In the genomic region with DNA sequence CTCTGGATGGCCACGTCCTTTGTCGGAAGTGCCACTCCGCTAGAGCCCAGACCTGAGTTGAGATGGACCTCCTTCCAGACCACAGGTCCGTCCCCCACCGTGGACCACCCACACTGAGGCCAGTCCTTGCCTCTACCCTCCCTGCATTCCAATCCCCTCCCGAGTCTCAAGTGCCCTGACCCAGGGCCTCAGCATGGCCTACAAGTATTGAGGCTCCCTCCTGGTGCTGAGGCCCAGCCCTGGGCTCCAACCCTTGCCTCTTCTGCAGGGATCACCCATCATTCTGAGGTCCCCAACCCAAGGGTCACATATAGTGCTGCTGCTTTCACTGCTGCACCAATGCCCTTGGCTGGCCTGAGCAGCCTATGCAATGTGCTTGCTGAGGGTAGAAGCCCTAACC, we compare ENCODE assay signal across 43 mouse cellular contexts. TPM values are rescaled to one million over a fixed set of nuclear protein-coding genes. Genes with fewer than 3 reads are reported as not detected.
A peak's percentile ranks its signal among the peaks of the same experiment; 100 is the strongest.
DNase-seq lines count a peak whose midpoint lies in the region; ATAC-seq and TF ChIP-seq lines count a peak whose summit lies in the region.
"Had no signal": no experiment of that assay in that cellular context is flagged by ENCODE, and none has a peak within 500 bp of the region (broad histone marks: within the 10 kb centered on the region; RNA-seq: fewer than 3 reads in every experiment).

No protein-coding gene starts in this region.

- H3K27me3 ChIP-seq in heart, embryonic 13.5 days (replicated peaks), result no peaks in the 10 kb centered on the region
- H3K27me3 ChIP-seq in neural tube, embryonic 11.5 days (ENCODE audit: control insufficient read depth, insufficient read depth, low read length), result no peaks in the 10 kb centered on the region
- no peaks in the 10 kb centered on the region for H3K27me3 ChIP-seq in neural tube, embryonic 15.5 days (replicated peaks)
- H3K27me3 ChIP-seq in heart, postnatal 0 days (ENCODE audit: control insufficient read depth, insufficient read depth, low read length), result no peaks in the 10 kb centered on the region
- H3K27me3 ChIP-seq: CH12.LX; embryonic facial prominence, embryonic 13.5 days; limb, embryonic 12.5 days; liver, embryonic 15.5 days; midbrain, embryonic 15.5 days; neural tube, embryonic 12.5 days had no signal

- no peak for TF ChIP-seq CTCF in gastrocnemius, adult 2 months (IDR thresholded peaks at IDR 0.05)
- no peak for TF ChIP-seq CTCF in heart, postnatal 0 days (IDR thresholded peaks at IDR 0.05; ENCODE audit: low read depth)

- no peak overlapping the region for H3K4me3 ChIP-seq in gastrocnemius, adult 2 months
- no peak overlapping the region for H3K4me3 ChIP-seq in heart, embryonic 13.5 days
- no peak overlapping the region for H3K4me3 ChIP-seq in neural tube, embryonic 11.5 days (ENCODE audit: low read depth, low read length)
- H3K4me3 ChIP-seq in neural tube, embryonic 15.5 days (replicated peaks), result no peak overlapping the region
- H3K4me3 ChIP-seq in heart, postnatal 0 days (ENCODE audit: low read depth, low read length), result no peak overlapping the region
- H3K4me3 ChIP-seq: embryonic facial prominence, embryonic 13.5 days; erythroblast, embryonic 14.5 days; heart, adult 2 months; limb, embryonic 12.5 days; liver, embryonic 15.5 days; midbrain, embryonic 10.5 days; midbrain, embryonic 15.5 days; neural tube, embryonic 12.5 days had no signal

- H3K27ac ChIP-seq in gastrocnemius, adult 2 months, result peak overlapping the region; percentile 81
- H3K27ac ChIP-seq in heart, embryonic 13.5 days (replicated peaks), result peak overlapping the region; percentile 55
- H3K27ac ChIP-seq in neural tube, embryonic 11.5 days (ENCODE audit: low read depth, low read length), result no peak overlapping the region
- no peak overlapping the region for H3K27ac ChIP-seq in neural tube, embryonic 15.5 days (replicated peaks)
- H3K27ac ChIP-seq in heart, postnatal 0 days (ENCODE audit: low read depth), result peak overlapping the region; percentile 52
- H3K27ac ChIP-seq: embryonic facial prominence, embryonic 13.5 days; limb, embryonic 12.5 days; liver, embryonic 15.5 days; macrophage; midbrain, embryonic 10.5 days; midbrain, embryonic 15.5 days; neural tube, embryonic 12.5 days had no signal

- DNase-seq in gastrocnemius, adult 2 months, result no peak
- no peak for DNase-seq in gastrocnemius, postnatal 10 days
- no peak for DNase-seq in heart, postnatal 25 days (ENCODE audit: low spot score)
- DNase-seq in neural tube, embryonic 11.5 days (ENCODE audit: low spot score), result no peak
- no peak for DNase-seq in heart, postnatal 0 days (ENCODE audit: low spot score)
- DNase-seq in frontal cortex, postnatal 10 days (ENCODE audit: low spot score in 2 of 2), result no peak
- DNase-seq: adrenal gland, adult 2 months; adrenal gland, postnatal 36 days; cerebellum, adult 18-20 months; cerebellum, postnatal 10 days; forebrain, postnatal 0 days; gastrocnemius, postnatal 25 days; kidney, adult 9 months; kidney, postnatal 10 days; retina, postnatal 1 day; right cerebral cortex, postnatal 14 days; thymus, postnatal 25 days had no signal

- WGBS in heart, embryonic 13.5 days, result 51% methylated on average over 6 of the region's 6 CpGs
- WGBS in neural tube, embryonic 11.5 days, result 45% methylated on average over 6 of the region's 6 CpGs
- WGBS in neural tube, embryonic 15.5 days, result 39% methylated on average over 6 of the region's 6 CpGs
- WGBS in heart, postnatal 0 days, result 58% methylated on average over 6 of the region's 6 CpGs

- ATAC-seq in heart, embryonic 13.5 days (ENCODE audit: extremely low read depth, insufficient number of reproducible peaks, low FRiP score, low TSS enrichment), result no peak
- 0 out of 2 replicates have a peak, but pooled peaks have one; percentile 14 for ATAC-seq in neural tube, embryonic 11.5 days (ENCODE audit: insufficient read depth, low FRiP score, low TSS enrichment)
- no peak for ATAC-seq in neural tube, embryonic 15.5 days (ENCODE audit: low FRiP score)
- ATAC-seq in heart, postnatal 0 days (ENCODE audit: insufficient read depth, low read depth), result no peak
- ATAC-seq: activated CD4-positive, CD25-positive, alpha-beta regulatory T cell, adult 4 months; forebrain, postnatal 0 days; hindbrain, embryonic 16.5 days; lung, postnatal 0 days; midbrain, embryonic 15.5 days had no signal

- H3K9me3 ChIP-seq in heart, embryonic 13.5 days, result no peaks in the 10 kb centered on the region
- no peaks in the 10 kb centered on the region for H3K9me3 ChIP-seq in neural tube, embryonic 11.5 days (ENCODE audit: control insufficient read depth, low read length)
- H3K9me3 ChIP-seq in neural tube, embryonic 15.5 days (replicated peaks), result no peaks in the 10 kb centered on the region
- no peaks in the 10 kb centered on the region for H3K9me3 ChIP-seq in heart, postnatal 0 days (replicated peaks; ENCODE audit: control insufficient read depth, low read length)
- H3K9me3 ChIP-seq: embryonic facial prominence, embryonic 13.5 days; limb, embryonic 12.5 days; liver, embryonic 15.5 days; midbrain, embryonic 10.5 days; midbrain, embryonic 15.5 days; neural tube, embryonic 12.5 days had no signal

- peaks cover 100% of the 10 kb centered on the region for H3K4me1 ChIP-seq in heart, embryonic 13.5 days
- H3K4me1 ChIP-seq in neural tube, embryonic 11.5 days (ENCODE audit: control insufficient read depth, insufficient read depth, low read length), result no peaks in the 10 kb centered on the region
- H3K4me1 ChIP-seq in neural tube, embryonic 15.5 days, result peaks cover 21% of the 10 kb centered on the region
- peaks cover 71% of the 10 kb centered on the region for H3K4me1 ChIP-seq in heart, postnatal 0 days (ENCODE audit: control insufficient read depth, insufficient read depth)

- intact Hi-C loops in gastrocnemius, adult 2 months (cut with DNase I), result no loop called here
- intact Hi-C loops in heart, postnatal 25 days (cut with DNase I), result no loop called here

- no peak for TF ChIP-seq EP300 in heart, postnatal 0 days (IDR thresholded peaks at IDR 0.05; ENCODE audit: low read depth)

- no peak overlapping the region for H3K4me2 ChIP-seq in heart, embryonic 13.5 days
- no peak overlapping the region for H3K4me2 ChIP-seq in neural tube, embryonic 11.5 days (ENCODE audit: low read depth)
- no peak overlapping the region for H3K4me2 ChIP-seq in neural tube, embryonic 15.5 days
- H3K4me2 ChIP-seq in heart, postnatal 0 days (ENCODE audit: low read depth, low read length), result no peak overlapping the region
- H3K4me2 ChIP-seq: embryonic facial prominence, embryonic 13.5 days; limb, embryonic 12.5 days; liver, embryonic 15.5 days; midbrain, embryonic 15.5 days; neural tube, embryonic 12.5 days had no signal

- peak overlapping the region; percentile 62; the same call in 1 of the 2 replicates for H3K9ac ChIP-seq in heart, embryonic 13.5 days
- no peak overlapping the region for H3K9ac ChIP-seq in neural tube, embryonic 11.5 days (ENCODE audit: low read length)
- H3K9ac ChIP-seq in neural tube, embryonic 15.5 days (replicated peaks), result no peak overlapping the region
- no peak overlapping the region; the same call in 1 of the 2 replicates for H3K9ac ChIP-seq in heart, postnatal 0 days (replicated peaks; ENCODE audit: low read depth, low read length)
- H3K9ac ChIP-seq: embryonic facial prominence, embryonic 13.5 days; forebrain, postnatal 0 days; limb, embryonic 12.5 days; liver, embryonic 15.5 days; midbrain, embryonic 15.5 days; neural tube, embryonic 12.5 days had no signal

- peaks cover 82% of the 10 kb centered on the region for H3K36me3 ChIP-seq in heart, embryonic 13.5 days
- peaks cover 14% of the 10 kb centered on the region for H3K36me3 ChIP-seq in neural tube, embryonic 11.5 days (ENCODE audit: control insufficient read depth, insufficient read depth, low read length)
- H3K36me3 ChIP-seq in neural tube, embryonic 15.5 days, result peaks cover 49% of the 10 kb centered on the region
- H3K36me3 ChIP-seq in heart, postnatal 0 days (replicated peaks; ENCODE audit: control insufficient read depth, insufficient read depth, low read length), result peaks cover 73% of the 10 kb centered on the region

RNA-seq across cellular contexts. Expression of a gene that starts 8.5 kb away (rescaled TPM):
- 10 to 100 TPM; 19.7 to 24.7 TPM for total RNA-seq in gastrocnemius, adult 2 months (2021)
- 10 to 100 TPM; 49.8 to 58.8 TPM for total RNA-seq in gastrocnemius, postnatal 10 days (2021)
- polyA plus RNA-seq in heart, embryonic 13.5 days (2015; fragmentation: Nextera tagmentation; extraction: Ambion mirVana), result 156 and 173 TPM in 2 replicates
- 10 to 100 TPM; 57.1 to 59.8 TPM for total RNA-seq in heart, postnatal 25 days (2021)
- polyA plus RNA-seq in neural tube, embryonic 11.5 days (2014; fragmentation: Nextera tagmentation; extraction: Ambion mirVana), result 86.3 and 87.0 TPM in 2 replicates
- polyA plus RNA-seq in neural tube, embryonic 15.5 days (2015; fragmentation: Nextera tagmentation; extraction: Ambion mirVana), result 60.0 and 72.5 TPM in 2 replicates
- total RNA-seq in heart, postnatal 0 days (2014; rRNA removed; ENCODE audit: low replicate concordance), result 96.2 and 140 TPM in 2 replicates
- polyA plus RNA-seq in heart, postnatal 0 days (2015; fragmentation: Nextera tagmentation; extraction: Ambion mirVana), result 86.4 and 89.9 TPM in 2 replicates

RNA-seq across cellular contexts. Expression of a gene that starts 15.2 kb away (rescaled TPM):
- total RNA-seq in gastrocnemius, adult 2 months (2021), result under 1 TPM in 1 of 2 experiments, not detected in 1; 0.10 TPM
- under 1 TPM; 0.35 to 0.36 TPM for total RNA-seq in gastrocnemius, postnatal 10 days (2021)
- polyA plus RNA-seq in heart, embryonic 13.5 days (2015; fragmentation: Nextera tagmentation; extraction: Ambion mirVana), result 3.3 and 3.4 TPM in 2 replicates
- total RNA-seq in heart, postnatal 25 days (2021), result under 1 TPM; 0.26 to 0.31 TPM
- polyA plus RNA-seq in neural tube, embryonic 11.5 days (2014; fragmentation: Nextera tagmentation; extraction: Ambion mirVana), result 0.82 and 1.1 TPM in 2 replicates
- polyA plus RNA-seq in neural tube, embryonic 15.5 days (2015; fragmentation: Nextera tagmentation; extraction: Ambion mirVana), result 0.24 and 1.9 TPM in 2 replicates
- total RNA-seq in heart, postnatal 0 days (2014; rRNA removed; ENCODE audit: low replicate concordance), result 0.35 TPM in 1 of 2 replicates, not detected in the other
- polyA plus RNA-seq in heart, postnatal 0 days (2015; fragmentation: Nextera tagmentation; extraction: Ambion mirVana), result 0.33 and 0.48 TPM in 2 replicates
- total RNA-seq: CH12.LX; common myeloid progenitor, adult 5-6 weeks had no signal
- polyA plus RNA-seq: macrophage had no signal

RNA-seq across cellular contexts. Expression of a gene that starts 33.5 kb away (rescaled TPM):
- total RNA-seq in gastrocnemius, adult 2 months (2021), result under 1 TPM; 0.33 to 0.45 TPM
- 1 to 10 TPM in 1 of 2 experiments, under 1 TPM in 1; 0.85 to 1.2 TPM for total RNA-seq in gastrocnemius, postnatal 10 days (2021)
- polyA plus RNA-seq in heart, embryonic 13.5 days (2015; fragmentation: Nextera tagmentation; extraction: Ambion mirVana), result 0.17 TPM in 2 replicates
- total RNA-seq in heart, postnatal 25 days (2021), result 1 to 10 TPM in 1 of 2 experiments, under 1 TPM in 1; 0.59 to 1.1 TPM
- 2.7 and 3.4 TPM in 2 replicates for polyA plus RNA-seq in neural tube, embryonic 11.5 days (2014; fragmentation: Nextera tagmentation; extraction: Ambion mirVana)
- polyA plus RNA-seq in neural tube, embryonic 15.5 days (2015; fragmentation: Nextera tagmentation; extraction: Ambion mirVana), result 6.9 and 8.2 TPM in 2 replicates
- total RNA-seq in heart, postnatal 0 days (2014; rRNA removed; ENCODE audit: low replicate concordance), result 0.88 and 1.4 TPM in 2 replicates
- 0.08 TPM in 2 replicates for polyA plus RNA-seq in heart, postnatal 0 days (2015; fragmentation: Nextera tagmentation; extraction: Ambion mirVana)
- total RNA-seq: common myeloid progenitor, adult 5-6 weeks; liver, adult 2 months had no signal
- polyA plus RNA-seq: activated CD4-positive, CD25-positive, alpha-beta regulatory T cell, adult 4 months; erythroblast, embryonic 14.5 days; liver, adult 2 months; liver, embryonic 15.5 days; lung, postnatal 0 days; macrophage had no signal

RNA-seq across cellular contexts. Expression of a gene that starts 42.1 kb away (rescaled TPM):
- not detected for total RNA-seq in gastrocnemius, adult 2 months (2021)
- not detected for total RNA-seq in gastrocnemius, postnatal 10 days (2021)
- not detected in 2 replicates for polyA plus RNA-seq in heart, embryonic 13.5 days (2015; fragmentation: Nextera tagmentation; extraction: Ambion mirVana)
- total RNA-seq in heart, postnatal 25 days (2021), result under 1 TPM in 1 of 2 experiments, not detected in 1; 0.39 TPM
- not detected in 2 replicates for polyA plus RNA-seq in neural tube, embryonic 11.5 days (2014; fragmentation: Nextera tagmentation; extraction: Ambion mirVana)
- polyA plus RNA-seq in neural tube, embryonic 15.5 days (2015; fragmentation: Nextera tagmentation; extraction: Ambion mirVana), result not detected in 2 replicates
- total RNA-seq in heart, postnatal 0 days (2014; rRNA removed; ENCODE audit: low replicate concordance), result not detected in 2 replicates
- not detected in 2 replicates for polyA plus RNA-seq in heart, postnatal 0 days (2015; fragmentation: Nextera tagmentation; extraction: Ambion mirVana)
- total RNA-seq: CH12.LX; common myeloid progenitor, adult 5-6 weeks; ES-E14; forebrain, postnatal 0 days; gastrocnemius, postnatal 25 days; heart, adult 2 months; left cerebral cortex, postnatal 25 days had no signal
- polyA plus RNA-seq: activated CD4-positive, CD25-positive, alpha-beta regulatory T cell, adult 4 months; C2C12; embryonic facial prominence, embryonic 13.5 days; erythroblast, embryonic 14.5 days; forebrain, embryonic 11.5 days; forebrain, postnatal 0 days; hindbrain, embryonic 11.5 days; hindbrain, embryonic 16.5 days; intestine, embryonic 14.5 days; limb, embryonic 12.5 days; liver, embryonic 15.5 days; lung, postnatal 0 days; macrophage; midbrain, embryonic 10.5 days; midbrain, embryonic 15.5 days; neural tube, embryonic 12.5 days; small intestine, adult 2 months; stomach, embryonic 14.5 days had no signal

RNA-seq across cellular contexts. Expression of a gene that starts 47.3 kb away (rescaled TPM):
- not detected for total RNA-seq in gastrocnemius, adult 2 months (2021)
- not detected for total RNA-seq in gastrocnemius, postnatal 10 days (2021)
- polyA plus RNA-seq in heart, embryonic 13.5 days (2015; fragmentation: Nextera tagmentation; extraction: Ambion mirVana), result not detected in 2 replicates
- total RNA-seq in heart, postnatal 25 days (2021), result not detected
- not detected in 2 replicates for polyA plus RNA-seq in neural tube, embryonic 11.5 days (2014; fragmentation: Nextera tagmentation; extraction: Ambion mirVana)
- polyA plus RNA-seq in neural tube, embryonic 15.5 days (2015; fragmentation: Nextera tagmentation; extraction: Ambion mirVana), result not detected in 2 replicates
- not detected in 2 replicates for total RNA-seq in heart, postnatal 0 days (2014; rRNA removed; ENCODE audit: low replicate concordance)
- not detected in 2 replicates for polyA plus RNA-seq in heart, postnatal 0 days (2015; fragmentation: Nextera tagmentation; extraction: Ambion mirVana)
- total RNA-seq: CH12.LX; common myeloid progenitor, adult 5-6 weeks; ES-E14; forebrain, postnatal 0 days; gastrocnemius, postnatal 25 days; left cerebral cortex, postnatal 25 days had no signal
- polyA plus RNA-seq: adrenal gland, adult 2 months; C2C12; embryonic facial prominence, embryonic 13.5 days; erythroblast, embryonic 14.5 days; forebrain, embryonic 11.5 days; forebrain, postnatal 0 days; heart, adult 2 months; hindbrain, embryonic 16.5 days; large intestine, adult 2 months; limb, embryonic 12.5 days; liver, adult 2 months; liver, embryonic 15.5 days; macrophage; midbrain, embryonic 10.5 days; midbrain, embryonic 15.5 days; neural tube, embryonic 12.5 days; small intestine, adult 2 months; stomach, embryonic 14.5 days had no signal

Comparison
In these comparisons a context has a peak if more than half of its experiments do, and no peak if none do; other contexts are left out.
1. H3K27ac ChIP-seq: peak in gastrocnemius, adult 2 months (single experiment), heart, embryonic 13.5 days (single experiment) and heart, postnatal 0 days (single experiment); none in neural tube, embryonic 11.5 days (single experiment) and neural tube, embryonic 15.5 days (single experiment).